Mouse (Mus musculus) T-cell, adult 2 months (primary cell): ENCODE results near the gene Cnr1.

Experiments used
- DNase-seq: peaks from one replicate; pipeline ENCODE4 v3.0.0; 2022; ENCODE audit warnings: low spot score

Cnr1 gene

DNA sequence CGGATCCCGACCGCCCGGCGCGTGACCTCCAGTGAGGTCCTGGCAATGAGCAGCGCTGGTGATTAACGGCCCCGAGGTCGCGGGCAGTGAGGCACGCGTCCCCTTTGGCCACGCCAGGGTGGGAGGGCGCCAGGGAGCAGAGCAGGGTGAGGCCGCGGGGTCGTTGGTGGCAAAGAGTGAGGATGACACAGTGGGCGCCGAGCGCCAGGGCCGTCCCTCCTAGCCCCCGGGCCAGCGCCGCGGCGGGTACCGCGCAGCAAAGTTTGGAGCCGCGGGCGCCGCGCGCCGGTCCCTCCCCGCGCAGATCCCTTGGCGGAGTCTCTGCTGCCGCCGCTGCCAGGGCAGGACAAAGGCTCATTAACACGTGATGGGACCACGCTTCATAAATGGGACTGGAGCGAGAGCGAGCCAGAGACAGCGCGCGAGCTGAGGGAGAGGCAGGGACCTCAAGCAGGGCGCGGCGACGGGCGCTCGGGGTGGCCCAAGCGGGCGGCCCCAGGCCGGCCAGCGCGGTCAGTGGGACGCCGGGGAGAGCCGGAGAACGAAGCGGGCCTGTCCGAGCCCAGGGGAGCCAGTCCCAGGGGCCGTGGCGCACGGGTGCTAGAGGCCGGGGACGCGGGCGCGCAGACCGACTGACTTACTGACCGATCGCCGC, at the start of gene Cnr1:
Cnr1 (plus strand) TSS at position 360 of the 655 bp plus-strand sequence.
- no peak for DNase-seq

GRCm38 (mm10) chr4:33879944-33880343, 44.4 kb upstream of the Cnr1 start:
- no peak for DNase-seq

- no peak for DNase-seq
These were observed 38.4 kb upstream of the Cnr1 start for GRCm38 (mm10) chr4:33886026-33886425.

- no peak for DNase-seq
These were observed 34.4 kb upstream of the Cnr1 start for GRCm38 (mm10) chr4:33889976-33890375.

DNA sequence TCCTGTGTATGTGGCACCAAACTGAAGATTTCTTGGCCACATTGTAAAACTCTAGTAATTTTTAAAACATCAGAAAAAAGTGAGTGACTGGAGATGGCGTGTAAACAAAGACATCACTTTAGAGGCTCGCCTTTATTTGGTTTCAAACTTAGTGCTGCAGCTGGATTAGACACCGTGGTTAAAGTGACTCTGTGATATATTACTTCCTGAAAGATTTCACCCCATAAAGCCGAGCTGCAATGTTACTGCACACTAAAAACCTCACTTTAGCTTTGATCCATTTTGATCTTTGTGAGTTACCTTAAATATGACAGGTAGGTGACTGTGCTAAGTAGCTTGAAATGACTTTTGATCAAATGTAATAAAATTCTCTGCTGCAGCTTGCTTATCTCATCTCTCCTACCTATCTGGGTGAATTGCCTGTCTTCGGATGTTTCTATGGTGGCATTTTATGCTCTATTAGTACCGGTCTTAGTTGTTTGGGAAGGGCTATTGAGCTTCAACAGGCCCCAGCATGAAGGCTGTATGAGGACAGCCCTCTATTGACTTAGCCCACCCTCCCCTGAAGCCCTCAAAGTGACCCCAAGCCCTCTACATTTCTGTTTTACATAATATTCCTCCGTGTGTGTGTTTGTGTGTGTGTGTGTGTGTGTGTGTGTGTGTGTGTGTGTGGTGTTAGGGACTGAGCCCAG, 32.1 kb upstream of the Cnr1 start:
- no peak for DNase-seq

DNA sequence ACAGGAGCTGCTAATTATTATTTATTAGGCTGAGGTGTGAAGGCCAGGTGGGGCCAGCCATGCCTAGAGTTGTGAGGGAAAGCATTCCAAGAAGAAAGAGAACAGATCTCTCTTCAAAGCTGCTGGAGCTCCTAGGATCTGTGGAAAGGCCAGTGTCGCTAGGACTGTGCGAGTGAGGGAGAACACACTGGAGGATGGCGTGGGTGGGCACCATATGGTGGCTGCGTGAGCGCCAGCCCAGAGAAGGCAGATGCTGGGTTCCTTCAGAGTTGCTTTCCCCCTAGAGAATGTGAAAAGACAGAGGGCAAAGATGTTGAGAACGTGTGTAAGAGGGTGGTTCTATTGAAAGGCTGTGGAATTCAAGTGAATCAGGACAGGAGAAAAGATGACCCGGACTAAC, 30.6 kb upstream of the Cnr1 start:
- DNase-seq = no peak

GRCm38 (mm10) chr4:33895046-33895445, 29.3 kb upstream of the Cnr1 start:
- no peak for DNase-seq

- DNase-seq = no peak
These were observed 28.9 kb upstream of the Cnr1 start for GRCm38 (mm10) chr4:33895491-33895890.

DNA sequence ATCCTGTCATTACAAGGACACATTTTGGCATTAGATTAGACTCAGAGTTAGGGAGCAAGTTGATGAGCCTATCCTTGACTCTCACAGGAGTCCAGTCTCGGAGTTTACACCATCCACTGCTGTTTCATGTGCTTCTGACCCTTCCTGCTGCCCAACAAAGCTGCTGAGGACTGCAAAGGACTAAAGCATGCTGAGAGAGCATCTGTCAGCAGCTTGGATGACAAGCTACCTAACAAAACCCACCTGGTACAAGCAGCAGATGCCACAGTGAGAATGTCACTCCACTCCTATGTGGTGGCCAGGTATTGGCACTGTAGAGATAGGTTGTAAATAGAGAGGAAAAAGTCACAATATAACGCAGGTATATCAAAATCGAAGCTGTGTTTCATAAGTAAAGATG, 22.7 kb upstream of the Cnr1 start:
- no peak for DNase-seq

DNA sequence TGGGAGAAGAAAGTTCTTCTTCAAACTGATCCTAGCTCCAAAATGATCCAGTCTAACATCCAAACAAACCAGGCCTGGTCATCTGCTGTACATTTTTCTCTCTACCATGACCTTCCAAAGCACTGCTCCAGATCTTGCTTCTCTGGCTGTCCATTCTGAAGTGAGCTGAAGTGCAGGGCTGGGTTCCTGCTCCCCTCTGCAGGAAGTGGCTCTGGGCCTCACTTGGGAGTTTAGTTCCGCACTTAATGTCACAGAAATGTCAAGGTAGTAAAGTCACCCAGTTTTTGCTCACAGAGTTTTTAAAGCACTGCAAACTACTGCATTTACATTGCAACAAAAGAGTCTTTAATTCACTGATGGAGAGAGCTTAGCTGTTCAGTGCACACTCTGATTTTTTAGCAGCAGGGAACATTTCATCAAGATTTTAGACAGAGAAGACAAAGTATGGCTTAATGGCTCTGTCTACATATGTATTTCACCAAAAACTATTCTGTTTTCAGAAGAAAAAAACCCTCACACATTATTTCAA, 20.5 kb upstream of the Cnr1 start:
- no peak for DNase-seq

DNA sequence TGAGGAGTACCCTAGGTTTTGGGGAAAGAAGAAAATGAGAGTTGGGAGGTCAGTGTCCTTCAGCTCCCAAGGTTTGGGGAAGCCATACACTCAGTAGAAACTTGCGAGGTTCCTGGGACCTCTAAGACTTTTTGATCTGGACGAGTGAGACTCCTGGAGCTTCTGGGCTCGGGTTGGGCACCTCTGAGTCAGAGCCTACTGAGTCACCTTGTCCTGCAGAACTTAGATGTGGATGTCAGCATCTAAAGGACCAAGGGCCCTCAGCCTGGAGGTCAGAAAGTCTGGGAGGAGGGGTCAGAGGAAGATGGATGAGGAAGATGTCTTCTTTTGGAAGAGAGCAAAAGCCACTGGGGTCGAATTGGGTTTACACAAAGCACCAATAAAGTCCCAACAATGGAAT, 19.6 kb upstream of the Cnr1 start:
- DNase-seq = no peak

GRCm38 (mm10) chr4:33908786-33909185, 15.6 kb upstream of the Cnr1 start:
- no peak for DNase-seq

- DNase-seq = no peak
These were observed 8.7 kb upstream of the Cnr1 start for GRCm38 (mm10) chr4:33915730-33916129.

GRCm38 (mm10) chr4:33920807-33921206, 3.6 kb upstream of the Cnr1 start:
- DNase-seq = no peak

- no peak for DNase-seq
These were observed 1.1 kb upstream of the Cnr1 start for GRCm38 (mm10) chr4:33923151-33923760.

- DNase-seq = no peak
These were observed 596 bp upstream of the Cnr1 start for GRCm38 (mm10) chr4:33923761-33924233.

- no peak for DNase-seq
These were observed 474 bp downstream of the Cnr1 start for GRCm38 (mm10) chr4:33924889-33925245.

- no peak for DNase-seq
These were observed 1.1 kb downstream of the Cnr1 start for GRCm38 (mm10) chr4:33925489-33925888.

DNA sequence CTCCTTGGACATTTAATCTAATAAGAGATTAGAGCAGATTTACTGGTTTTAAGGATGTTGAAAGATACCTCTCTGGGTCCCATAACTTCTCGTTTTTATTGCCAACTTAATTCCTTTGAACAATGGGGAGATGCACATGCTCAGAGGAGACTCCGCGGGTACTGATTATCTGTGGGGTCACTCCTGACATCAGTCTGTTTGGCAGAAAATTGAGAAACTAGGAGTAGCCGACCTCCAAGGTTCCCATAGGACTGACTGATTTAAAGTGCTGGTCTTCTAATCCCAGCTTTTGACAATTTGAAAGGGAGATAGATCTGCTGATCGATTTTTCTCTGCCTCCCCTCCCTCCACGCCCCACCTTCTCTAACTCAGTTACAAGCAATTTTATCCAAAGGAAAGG, 1.6 kb downstream of the Cnr1 start:
- no peak for DNase-seq

DNA sequence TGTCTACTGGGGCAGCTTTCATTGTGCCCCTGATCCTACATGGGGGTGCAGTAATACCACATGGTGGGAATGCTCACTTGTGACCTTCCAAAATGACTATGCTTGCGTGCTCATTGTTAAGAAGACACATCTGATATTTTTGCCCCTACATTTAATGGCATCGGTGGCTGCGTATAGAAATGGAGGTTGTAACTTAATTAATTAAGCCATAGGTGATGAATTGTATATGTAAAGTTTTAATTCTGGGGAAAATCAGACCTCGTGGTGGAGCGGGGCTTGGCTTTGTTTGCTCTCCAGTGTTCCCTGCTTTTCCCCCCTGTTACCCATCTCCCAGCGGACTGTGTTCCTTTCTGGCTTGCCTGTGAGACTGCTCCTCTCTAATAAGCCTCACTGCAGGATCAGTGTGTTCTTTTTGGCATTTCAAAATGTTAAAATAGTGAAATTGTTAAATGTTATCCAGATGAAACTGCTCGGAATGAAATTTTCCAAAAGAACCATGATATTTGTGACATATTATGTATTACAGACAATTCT, 2.4 kb downstream of the Cnr1 start:
- no peak for DNase-seq

DNA sequence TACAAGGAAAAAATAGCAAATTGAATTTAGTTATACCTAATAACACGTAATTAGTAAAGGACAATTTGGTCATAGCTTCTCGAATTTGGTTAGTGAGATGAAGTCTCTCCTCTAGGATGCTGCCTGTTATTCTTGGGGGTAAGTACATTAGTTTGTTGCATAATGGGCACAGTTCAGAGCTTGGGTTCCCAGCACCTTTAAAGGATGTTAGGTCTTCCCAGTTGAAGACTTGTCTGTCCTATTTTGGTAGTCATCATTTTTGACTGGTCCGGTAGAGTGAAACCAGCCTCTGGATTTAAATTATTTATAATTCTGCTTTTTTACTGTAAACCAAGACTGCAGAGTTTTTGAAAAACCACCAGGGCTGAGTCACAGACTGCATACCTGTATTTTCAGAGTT, 3.3 kb downstream of the Cnr1 start:
- no peak for DNase-seq

DNA sequence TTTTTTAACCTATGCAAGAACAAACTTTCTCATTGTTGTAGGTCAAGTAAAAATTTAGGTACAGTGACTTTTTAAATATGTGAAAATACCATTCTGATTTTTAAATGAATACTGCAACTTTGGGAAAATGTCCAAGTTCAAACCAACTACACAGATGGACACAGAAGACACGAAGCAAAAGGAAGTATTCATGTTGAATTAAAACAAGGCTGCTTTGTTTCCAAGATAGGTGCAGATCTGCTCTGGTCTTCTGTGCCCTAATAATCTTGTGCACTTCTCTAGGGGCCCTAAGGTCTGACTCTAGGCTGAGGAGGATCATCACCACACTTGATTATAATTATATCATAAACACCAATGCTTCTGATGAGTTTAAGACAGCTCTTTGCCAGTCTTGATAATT, 4.1 kb downstream of the Cnr1 start:
- no peak for DNase-seq

- no peak for DNase-seq
These were observed 7.0 kb downstream of the Cnr1 start for GRCm38 (mm10) chr4:33931347-33931746.
